Mouse (Mus musculus): ENCODE results near the gene Zfp111. TPM values are rescaled to one million over a fixed set of nuclear protein-coding genes. Genes with fewer than 3 reads are reported as not detected.

Zfp111 gene
- total and polyA plus RNA-seq, 3 experiments = 1.1 to 3.6 (median 3.2) TPM

DNA sequence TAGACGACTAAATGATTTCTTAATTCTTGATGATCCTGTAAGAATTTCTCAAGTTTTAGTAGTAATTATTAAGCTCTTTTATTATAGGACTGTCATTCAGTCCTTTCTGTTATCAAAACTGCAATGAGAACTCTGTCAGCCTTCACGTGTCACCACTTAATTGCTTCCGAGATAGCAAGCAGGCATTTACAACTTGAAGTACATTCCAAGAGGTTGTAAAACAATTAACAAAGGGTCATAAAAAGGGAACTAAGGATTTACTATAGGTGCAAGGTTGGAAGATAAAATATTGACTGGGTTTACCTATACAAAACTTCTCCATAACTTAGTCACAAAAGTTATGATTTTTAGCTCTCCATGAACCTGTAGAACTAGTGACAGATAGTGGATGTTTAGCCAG lies 18.1 kb downstream of the Zfp111 start:
- Histone ChIP-seq H3K27ac (no peak overlapping the region), H3K36me3 (ENCODE audit: control insufficient read depth, insufficient read depth, low read length) (no peaks in the 10 kb centered on the region), H3K4me3 (no peak overlapping the region), H3K9ac (ENCODE audit: low read depth, low read length) (no peak overlapping the region), H3K27me3 (ENCODE audit: control insufficient read depth, insufficient read depth, low read length) (no peaks in the 10 kb centered on the region), H3K4me1 (ENCODE audit: control insufficient read depth, insufficient read depth, low read length) (no peaks in the 10 kb centered on the region), H3K79me2 (replicated peaks; ENCODE audit: control insufficient read depth, insufficient read depth, low read length) (no peaks in the 10 kb centered on the region)
- DNase-seq = no peak
- intact Hi-C loops (cut with DNase I) = no loop called here
- WGBS = 82% methylated on average over 3 of the region's 3 CpGs
- TF ChIP-seq CTCF (IDR thresholded peaks at IDR 0.05) (no peak), POLR2A (IDR thresholded peaks at IDR 0.05; ENCODE audit: insufficient read depth, low read depth, low read length) (no peak), EP300 (IDR thresholded peaks at IDR 0.05; ENCODE audit: insufficient read depth, low read depth, low read length) (no peak)

DNA sequence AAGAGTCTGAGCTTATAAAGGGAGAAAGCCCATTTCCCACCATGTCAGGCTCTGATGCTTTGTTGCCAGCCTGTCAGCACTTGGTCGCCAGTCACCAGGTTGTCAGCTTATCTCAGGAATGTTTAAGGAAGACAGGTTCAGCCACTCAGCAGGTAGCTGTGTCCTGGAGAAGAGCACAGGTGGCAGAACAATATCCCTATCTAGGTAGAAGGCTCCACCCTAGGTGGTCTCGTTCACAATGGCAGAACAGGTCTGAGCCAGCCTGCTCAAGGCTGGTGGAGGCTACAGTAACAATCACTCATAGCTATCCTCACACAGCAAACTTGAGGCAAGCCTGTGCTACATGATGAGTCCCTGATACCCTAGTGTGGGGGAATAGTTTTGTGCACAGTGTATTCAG lies 19.9 kb downstream of the Zfp111 start:
- WGBS = 73% methylated on average over 2 of the region's 2 CpGs
- Histone ChIP-seq H3K27me3 (ENCODE audit: control insufficient read depth, insufficient read depth, low read length) (no peaks in the 10 kb centered on the region), H3K4me3 (no peak overlapping the region), H3K79me2 (replicated peaks; ENCODE audit: control insufficient read depth, insufficient read depth, low read length) (no peaks in the 10 kb centered on the region), H3K36me3 (ENCODE audit: control insufficient read depth, insufficient read depth, low read length) (no peaks in the 10 kb centered on the region), H3K9ac (ENCODE audit: low read depth, low read length) (no peak overlapping the region), H3K4me1 (ENCODE audit: control insufficient read depth, insufficient read depth, low read length) (no peaks in the 10 kb centered on the region), H3K27ac (no peak overlapping the region)
- intact Hi-C loops (cut with DNase I) = no loop called here
- no peak for TF ChIP-seq POLR2A (IDR thresholded peaks at IDR 0.05; ENCODE audit: insufficient read depth, low read depth, low read length)
- no peak for DNase-seq

DNA sequence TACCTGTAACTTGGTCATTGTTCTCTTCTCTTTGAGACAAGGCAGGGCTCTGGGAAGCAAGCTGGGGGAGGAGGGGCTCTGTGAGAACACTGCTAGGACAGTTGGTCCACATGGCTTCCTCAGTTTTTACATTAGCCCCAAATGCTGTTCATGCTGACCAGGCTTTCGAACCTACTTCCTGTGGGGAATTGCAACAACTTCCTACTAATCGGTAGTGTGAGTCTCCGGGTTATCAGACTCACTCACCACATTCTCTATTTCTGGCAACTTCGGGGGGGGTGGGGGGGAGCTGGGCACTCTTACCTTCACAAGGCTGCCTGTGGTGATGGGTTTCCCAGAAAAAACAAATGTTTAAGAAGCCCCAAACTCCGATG lies 21.7 kb downstream of the Zfp111 start:
- Histone ChIP-seq H3K9ac (ENCODE audit: low read depth, low read length) (no peak overlapping the region), H3K4me1 (ENCODE audit: control insufficient read depth, insufficient read depth, low read length) (no peaks in the 10 kb centered on the region), H3K79me2 (replicated peaks; ENCODE audit: control insufficient read depth, insufficient read depth, low read length) (no peaks in the 10 kb centered on the region), H3K36me3 (ENCODE audit: control insufficient read depth, insufficient read depth, low read length) (no peaks in the 10 kb centered on the region), H3K4me3 (no peak overlapping the region), H3K27me3 (ENCODE audit: control insufficient read depth, insufficient read depth, low read length) (no peaks in the 10 kb centered on the region), H3K27ac (no peak overlapping the region)
- TF ChIP-seq CTCF (IDR thresholded peaks at IDR 0.05) (no peak), POLR2A (IDR thresholded peaks at IDR 0.05; ENCODE audit: insufficient read depth, low read depth, low read length) (no peak), EP300 (IDR thresholded peaks at IDR 0.05; ENCODE audit: insufficient read depth, low read depth, low read length) (no peak)
- 19% methylated on average over 5 of the region's 5 CpGs for WGBS
- DNase-seq = no peak
- intact Hi-C loops (cut with DNase I) = no loop called here

DNA sequence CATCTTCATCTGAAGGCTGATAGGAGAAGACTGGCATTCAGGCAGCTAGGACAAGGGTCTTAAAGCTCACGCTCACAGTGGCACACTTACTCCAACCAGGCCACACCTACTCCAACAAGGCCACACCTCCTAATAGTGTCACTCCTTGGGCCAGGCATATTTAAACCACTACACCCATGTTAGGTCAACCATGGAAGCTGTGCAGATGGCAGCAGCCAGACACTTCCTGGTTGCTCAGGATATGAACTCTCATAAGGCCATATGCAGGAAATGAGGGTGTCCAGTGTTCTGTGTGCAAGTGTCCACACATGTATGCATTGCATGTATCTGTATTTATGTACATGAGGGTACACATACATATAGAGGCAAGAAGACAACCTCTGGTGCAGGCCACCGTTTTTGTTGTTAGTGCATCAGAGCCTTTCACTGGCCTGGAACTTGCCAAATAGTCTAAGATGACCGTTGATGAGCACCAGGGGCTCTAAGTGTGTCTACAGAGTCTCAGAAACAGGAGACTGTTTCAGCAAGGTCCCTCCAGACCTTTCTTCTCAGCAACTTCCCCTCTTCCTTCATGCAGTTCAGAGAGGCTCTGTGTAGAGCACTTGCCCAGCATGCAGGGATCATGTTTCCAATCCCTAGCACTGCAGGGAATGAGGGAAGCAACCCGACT lies 22.2 kb downstream of the Zfp111 start:
- Histone ChIP-seq H3K79me2 (replicated peaks; ENCODE audit: control insufficient read depth, insufficient read depth, low read length) (no peaks in the 10 kb centered on the region), H3K36me3 (ENCODE audit: control insufficient read depth, insufficient read depth, low read length) (no peaks in the 10 kb centered on the region), H3K4me3 (no peak overlapping the region), H3K27me3 (ENCODE audit: control insufficient read depth, insufficient read depth, low read length) (no peaks in the 10 kb centered on the region), H3K9ac (ENCODE audit: low read depth, low read length) (no peak overlapping the region), H3K27ac (no peak overlapping the region), H3K4me1 (ENCODE audit: control insufficient read depth, insufficient read depth, low read length) (no peaks in the 10 kb centered on the region)
- intact Hi-C loops (cut with DNase I) = no loop called here
- WGBS = 67% methylated on average over 4 of the region's 4 CpGs
- no peak for DNase-seq
- TF ChIP-seq POLR2A (IDR thresholded peaks at IDR 0.05; ENCODE audit: insufficient read depth, low read depth, low read length) (no peak), EP300 (IDR thresholded peaks at IDR 0.05; ENCODE audit: insufficient read depth, low read depth, low read length) (no peak), CTCF (IDR thresholded peaks at IDR 0.05) (no peak)

DNA sequence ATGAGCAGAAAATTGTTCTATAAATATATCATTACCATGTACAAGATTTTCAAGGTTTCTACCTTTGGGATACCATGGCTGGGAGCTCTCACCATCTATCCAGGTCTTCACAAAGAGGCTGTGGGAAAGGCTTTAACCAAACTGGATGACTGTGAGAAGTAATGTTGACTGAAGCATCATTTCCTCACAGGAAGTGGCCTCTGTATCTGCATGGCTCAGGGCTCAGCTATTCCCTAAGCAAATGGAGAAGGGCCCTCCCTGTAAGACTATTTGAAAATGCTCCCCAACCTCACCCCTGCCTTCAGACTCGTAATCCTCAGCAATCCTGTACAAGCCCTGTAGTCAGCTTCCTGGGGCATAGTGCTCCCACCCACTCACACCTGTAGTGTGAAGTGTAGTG lies 23.6 kb downstream of the Zfp111 start:
- Histone ChIP-seq H3K9ac (ENCODE audit: low read depth, low read length) (no peak overlapping the region), H3K36me3 (ENCODE audit: control insufficient read depth, insufficient read depth, low read length) (no peaks in the 10 kb centered on the region), H3K79me2 (replicated peaks; ENCODE audit: control insufficient read depth, insufficient read depth, low read length) (no peaks in the 10 kb centered on the region), H3K27me3 (ENCODE audit: control insufficient read depth, insufficient read depth, low read length) (no peaks in the 10 kb centered on the region), H3K27ac (no peak overlapping the region), H3K4me1 (ENCODE audit: control insufficient read depth, insufficient read depth, low read length) (no peaks in the 10 kb centered on the region), H3K4me3 (no peak overlapping the region)
- intact Hi-C loops (cut with DNase I) = no loop called here
- DNase-seq = no peak
- TF ChIP-seq EP300 (IDR thresholded peaks at IDR 0.05; ENCODE audit: insufficient read depth, low read depth, low read length) (no peak), CTCF (IDR thresholded peaks at IDR 0.05) (no peak)
- WGBS = 50% methylated on average over 1 of the region's 1 CpGs

DNA sequence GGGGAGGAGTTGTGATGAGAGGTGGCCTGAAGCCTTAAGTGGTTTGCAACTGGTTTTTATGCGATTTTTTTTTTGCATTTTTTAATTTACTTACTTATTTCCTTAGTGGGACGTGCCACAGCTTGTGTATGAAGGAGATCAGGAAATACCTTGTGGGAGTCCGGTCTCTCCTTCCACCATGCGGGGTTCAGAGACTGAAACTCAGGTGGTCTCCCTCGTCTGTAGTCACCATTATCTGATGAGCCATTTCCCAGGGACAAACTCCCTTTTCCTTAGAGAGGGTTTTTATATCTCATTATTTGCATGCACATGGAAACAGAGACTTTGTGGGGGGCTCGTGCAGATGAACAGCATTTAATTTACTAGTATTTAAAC lies 35.9 kb downstream of the Zfp111 start:
- Histone ChIP-seq H3K36me3 (ENCODE audit: control insufficient read depth, insufficient read depth, low read length) (no peaks in the 10 kb centered on the region), H3K9ac (ENCODE audit: low read depth, low read length) (no peak overlapping the region), H3K4me3 (peak overlapping the region; percentile 48), H3K4me1 (ENCODE audit: control insufficient read depth, insufficient read depth, low read length) (no peaks in the 10 kb centered on the region; the same call in 1 of the 2 replicates), H3K79me2 (replicated peaks; ENCODE audit: control insufficient read depth, insufficient read depth, low read length) (no peaks in the 10 kb centered on the region), H3K27me3 (ENCODE audit: control insufficient read depth, insufficient read depth, low read length) (no peaks in the 10 kb centered on the region), H3K27ac (no peak overlapping the region)
- WGBS = 48% methylated on average over 6 of the region's 6 CpGs
- DNase-seq = no peak
- intact Hi-C loops (cut with DNase I) = no loop called here
- TF ChIP-seq POLR2A (IDR thresholded peaks at IDR 0.05; ENCODE audit: insufficient read depth, low read depth, low read length) = no peak
- no peak for TF ChIP-seq CTCF (IDR thresholded peaks at IDR 0.05)
- no peak for TF ChIP-seq EP300 (IDR thresholded peaks at IDR 0.05; ENCODE audit: insufficient read depth, low read depth, low read length)
